Mouse (Mus musculus) bone marrow, adult 2 months (tissue): ENCODE measurements around the gene Slc35g1. TPM values are rescaled to one million over a fixed set of nuclear protein-coding genes. Genes with fewer than 3 reads are reported as not detected.
"Not testable (repeated sequence)": the region's sequence is repeated elsewhere in the genome, so short reads cannot be mapped to it uniquely, and the experiment has no call there.

Experiments
- H3K27ac ChIP-seq: fragments of 200-500 bp; 2 replicates; pipeline ENCODE4 v1.5.1; 2012; ENCODE audit warnings: low read depth, mild to moderate bottlenecking, control low read depth, inconsistent platforms, low read length; ENCODE audit not compliant: control insufficient read depth, poor library complexity, insufficient read depth
- H3K4me1 ChIP-seq: fragments of 200-500 bp; 2 replicates; pipeline ENCODE4 v1.6.1; 2011; ENCODE audit warnings: low read length; ENCODE audit not compliant: control insufficient read depth, insufficient read depth
- H3K4me3 ChIP-seq: fragments of 200-500 bp; replicated peaks from 2 replicates; pipeline ENCODE3; 2011; ENCODE audit warnings: mild to moderate bottlenecking, low read depth, low read length, control low read depth; ENCODE audit not compliant: control insufficient read depth
- CTCF ChIP-seq: fragments of 200-500 bp; IDR thresholded peaks from 2 replicates; pipeline ENCODE4 v1.5.1; 2011; ENCODE audit warnings: low read length, control low read depth; ENCODE audit not compliant: control insufficient read depth, insufficient read depth
- POLR2A ChIP-seq: fragments of 200-500 bp; IDR thresholded peaks from 2 replicates; pipeline ENCODE4 v1.6.1; 2011; ENCODE audit warnings: low read depth, mild to moderate bottlenecking, control low read depth, low read length, borderline replicate concordance; ENCODE audit not compliant: control insufficient read depth
- WGBS: fragments of 180-500 bp; shearing (Covaris S2); methylation state at CpG from one replicate; pipeline ENCODE4 v1.1.7; 2018; 5-methylcytosine and 5-hydroxymethylcytosine counted together
- polyA plus RNA-seq: library from polyadenylated mRNA; stranded (reverse); fragments of >200 nt; gene quantifications from 2 replicates; pipeline ENCODE4 v1.2.4, GENCODE M21; 2011; ENCODE audit warnings: low replicate concordance; ENCODE audit not compliant: missing spikeins, insufficient read depth, insufficient read length

Gene Slc35g1
- polyA plus RNA-seq, 1 experiment, result 3.2 TPM

- TF ChIP-seq CTCF, result no peak
- TF ChIP-seq POLR2A, result no peak
- H3K4me1 ChIP-seq, result no peaks in the 10 kb centered on the region
- H3K4me3 ChIP-seq, result no peak overlapping the region
- 52% methylated on average over 11 of the region's 11 CpGs for whole genome bisulfite sequencing
- H3K27ac ChIP-seq, result no peak overlapping the region
Observed at GRCm38 (mm10) chr19:38372460-38373102, 23.2 kb upstream of the Slc35g1 start.

- 74% methylated on average over 2 of the region's 2 CpGs for WGBS
- H3K4me3 ChIP-seq, result no peak overlapping the region
- no peak overlapping the region for H3K27ac ChIP-seq
- TF ChIP-seq CTCF (no peak), POLR2A (no peak)
- H3K4me1 ChIP-seq, result no peaks in the 10 kb centered on the region
Observed at GRCm38 (mm10) chr19:38373371-38373770, 22.4 kb upstream of the Slc35g1 start.

DNA sequence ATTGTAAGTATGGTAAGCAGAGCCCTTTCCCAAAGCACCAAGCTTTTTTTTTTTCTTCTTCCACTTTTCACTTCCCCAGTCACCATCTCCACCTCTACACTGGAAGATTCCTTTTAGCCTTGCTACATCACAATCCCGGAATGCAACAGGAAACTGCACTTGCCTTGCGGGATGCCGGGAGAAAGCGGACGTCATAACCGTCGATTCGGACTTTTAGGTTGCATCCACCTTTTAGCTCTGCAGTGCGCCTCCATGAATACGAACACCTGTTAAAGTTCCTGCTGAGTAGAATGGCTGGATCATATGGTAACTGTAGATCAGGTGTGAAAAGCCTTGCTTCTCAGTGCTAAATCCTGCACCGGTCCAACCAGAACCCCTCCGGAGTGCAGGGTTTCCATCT, 12.0 kb upstream of the Slc35g1 start:
- WGBS, result 85% methylated on average over 12 of the region's 12 CpGs
- Histone ChIP-seq H3K4me1 (no peaks in the 10 kb centered on the region), H3K4me3 (no peak overlapping the region), H3K27ac (no peak overlapping the region)
- TF ChIP-seq CTCF (no peak), POLR2A (no peak)

GRCm38 (mm10) chr19:38387021-38387420, 8.8 kb upstream of the Slc35g1 start:
- not testable (repeated sequence) for H3K27ac ChIP-seq, H3K4me3 ChIP-seq, H3K4me1 ChIP-seq
- 86% methylated on average over 1 of the region's 1 CpGs for WGBS

DNA sequence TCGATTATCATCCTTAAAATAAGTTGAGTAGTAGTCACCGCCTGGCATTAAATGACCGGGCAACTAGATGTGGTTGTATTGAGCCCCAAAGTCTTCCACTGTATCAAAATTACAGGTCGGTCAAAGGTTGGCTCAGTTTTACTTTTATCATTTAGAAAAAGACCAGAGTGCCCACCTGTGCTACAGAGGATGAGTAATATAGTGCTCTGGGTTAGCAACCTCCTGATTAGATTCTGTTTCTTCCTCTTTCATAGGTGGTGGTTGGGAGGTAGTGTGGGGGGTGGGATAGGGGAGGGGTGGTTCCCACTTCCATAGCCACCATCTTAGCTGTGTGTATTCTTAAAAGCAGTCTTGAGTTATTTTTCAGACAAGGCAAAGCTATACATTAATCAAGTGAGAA, 7.9 kb upstream of the Slc35g1 start:
- Histone ChIP-seq H3K4me1 (no peaks in the 10 kb centered on the region), H3K4me3 (no peak overlapping the region), H3K27ac (no peak overlapping the region)
- TF ChIP-seq POLR2A (no peak), CTCF (no peak)
- WGBS, result 90% methylated on average over 4 of the region's 4 CpGs

- 49% methylated on average over 8 of the region's 8 CpGs for WGBS
- no peaks in the 10 kb centered on the region; the same call in 1 of the 2 replicates for H3K4me1 ChIP-seq
- peak overlapping the region; percentile 63 for H3K4me3 ChIP-seq
- TF ChIP-seq CTCF (no peak), POLR2A (no peak)
- H3K27ac ChIP-seq, result no peak overlapping the region
Observed at GRCm38 (mm10) chr19:38396633-38396970, 822 bp downstream of the Slc35g1 start.

DNA sequence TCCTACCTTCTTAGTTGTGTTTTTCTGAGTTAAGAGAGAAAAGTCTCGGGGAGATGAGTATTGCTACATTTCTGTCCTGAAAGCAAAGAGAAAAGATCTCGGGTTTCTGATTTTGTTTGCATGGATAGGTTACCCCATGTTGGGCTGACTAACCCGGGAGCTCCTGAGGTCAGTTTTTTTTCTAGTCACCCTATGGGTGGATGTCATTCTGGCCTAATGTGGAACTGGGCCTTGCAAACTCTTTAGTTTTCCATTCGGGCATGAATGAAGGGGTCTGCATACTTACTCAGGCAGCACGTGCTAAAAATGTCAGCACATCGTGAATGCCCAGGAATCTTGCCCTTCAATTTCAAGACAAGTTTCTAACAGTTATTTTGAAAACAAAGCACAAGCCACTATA, 1.2 kb downstream of the Slc35g1 start:
- H3K27ac ChIP-seq, result no peak overlapping the region
- H3K4me1 ChIP-seq, result no peaks in the 10 kb centered on the region; the same call in 1 of the 2 replicates
- 60% methylated on average over 6 of the region's 6 CpGs for WGBS
- TF ChIP-seq CTCF (no peak), POLR2A (no peak)
- H3K4me3 ChIP-seq, result no peak overlapping the region

DNA sequence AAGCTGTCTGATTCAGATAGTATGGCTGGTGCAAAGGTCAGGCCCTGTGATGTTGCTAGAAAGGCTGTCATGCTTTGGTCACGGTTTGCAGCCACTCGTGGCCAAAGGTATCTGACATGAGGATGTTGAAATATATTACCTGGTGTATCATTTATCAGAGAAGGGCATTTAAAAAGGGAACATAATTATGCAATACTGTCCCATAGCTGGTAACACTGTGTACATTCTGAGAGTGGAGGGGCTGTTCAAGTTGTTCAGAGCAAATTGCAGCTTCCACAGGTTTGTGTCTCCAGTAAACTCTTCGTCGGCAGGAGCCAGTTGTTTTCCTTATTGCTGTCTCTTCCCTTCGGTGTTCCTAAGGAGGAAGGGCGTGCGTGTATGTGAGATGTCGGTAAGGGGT, 3.2 kb downstream of the Slc35g1 start:
- Histone ChIP-seq H3K4me1 (no peaks in the 10 kb centered on the region; the same call in 1 of the 2 replicates), H3K27ac (no peak overlapping the region), H3K4me3 (no peak overlapping the region)
- TF ChIP-seq POLR2A, result no peak
- TF ChIP-seq CTCF, result no peak
- WGBS, result 90% methylated on average over 8 of the region's 8 CpGs

GRCm38 (mm10) chr19:38400851-38401250, 5.1 kb downstream of the Slc35g1 start:
- no peaks in the 10 kb centered on the region; the same call in 1 of the 2 replicates for H3K4me1 ChIP-seq
- H3K27ac ChIP-seq, result no peak overlapping the region
- 70% methylated on average over 2 of the region's 2 CpGs for WGBS

More at GRCm38 (mm10) chr19:38400851-38401250, 5.1 kb downstream of the Slc35g1 start:
- TF ChIP-seq POLR2A, result no peak
- H3K4me3 ChIP-seq, result no peak overlapping the region
